Mouse (Mus musculus) hindbrain, embryonic 16.5 days (tissue): ENCODE measurements around the gene Ric8a. TPM values are rescaled to one million over a fixed set of nuclear protein-coding genes. Genes with fewer than 3 reads are reported as not detected.

ENCODE experiments used
- ATAC-seq: fragments of 200-750 bp; cut with Nextera tagmentation; 2 replicates; pipeline ENCODE4 v1.8.0; 2017; ENCODE audit warnings: moderate TSS enrichment, moderate library complexity
- H3K27ac ChIP-seq: fragments of 300-500 bp; sonication (generic); 2 replicates; pipeline ENCODE4 v1.5.1; 2014; ENCODE audit warnings: low read depth, mild to moderate bottlenecking, control low read depth, low read length, moderate library complexity
- H3K27me3 ChIP-seq: fragments of 300-500 bp; sonication (generic); replicated peaks from 2 replicates; pipeline ENCODE4 v1.6.1; 2014; ENCODE audit warnings: low read length; ENCODE audit not compliant: control insufficient read depth, insufficient read depth
- H3K36me3 ChIP-seq: fragments of 300-500 bp; sonication (generic); 2 replicates; pipeline ENCODE4 v1.6.1; 2014; ENCODE audit warnings: mild to moderate bottlenecking, low read length, moderate library complexity, mixed read lengths; ENCODE audit not compliant: control insufficient read depth, insufficient read depth
- H3K4me1 ChIP-seq: fragments of 300-500 bp; sonication (generic); 2 replicates; pipeline ENCODE4 v1.6.1; 2014; ENCODE audit warnings: low read depth, low read length; ENCODE audit not compliant: control insufficient read depth, insufficient read depth
- H3K4me2 ChIP-seq: fragments of 300-500 bp; sonication (generic); 2 replicates; pipeline ENCODE4 v1.6.1; 2014; ENCODE audit warnings: mild to moderate bottlenecking, low read length, control low read depth, moderate library complexity
- H3K4me3 ChIP-seq: fragments of 300-500 bp; sonication (generic); 2 replicates; pipeline ENCODE4 v1.5.1; 2014; ENCODE audit warnings: mild to moderate bottlenecking, low read length, control low read depth, moderate library complexity
- H3K9ac ChIP-seq: fragments of 300-500 bp; sonication (generic); 2 replicates; pipeline ENCODE4 v1.6.1; 2014; ENCODE audit warnings: low read depth, mild to moderate bottlenecking, control low read depth, low read length, moderate library complexity
- H3K9me3 ChIP-seq: fragments of 300-500 bp; sonication (generic); 2 replicates; pipeline ENCODE4 v1.6.1; 2014; ENCODE audit warnings: mild to moderate bottlenecking, low read length, moderate library complexity; ENCODE audit not compliant: control insufficient read depth
- WGBS: fragments of 180-500 bp; shearing (Covaris S2); extraction: QIAGEN DNeasy Blood & Tissue Kit; methylation state at CpG from one replicate; pipeline ENCODE4 v1.1.7; 2014; 5-methylcytosine and 5-hydroxymethylcytosine counted together
- polyA plus RNA-seq: library from polyadenylated mRNA; unstranded; fragments of >200 nt; fragmentation: Nextera tagmentation; extraction: Ambion mirVana; gene quantifications from 2 replicates; pipeline ENCODE4 v1.2.1, GENCODE M21; 2015

Gene Ric8a
- polyA plus RNA-seq, 1 experiment from 2014 or later = 112 TPM

DNA sequence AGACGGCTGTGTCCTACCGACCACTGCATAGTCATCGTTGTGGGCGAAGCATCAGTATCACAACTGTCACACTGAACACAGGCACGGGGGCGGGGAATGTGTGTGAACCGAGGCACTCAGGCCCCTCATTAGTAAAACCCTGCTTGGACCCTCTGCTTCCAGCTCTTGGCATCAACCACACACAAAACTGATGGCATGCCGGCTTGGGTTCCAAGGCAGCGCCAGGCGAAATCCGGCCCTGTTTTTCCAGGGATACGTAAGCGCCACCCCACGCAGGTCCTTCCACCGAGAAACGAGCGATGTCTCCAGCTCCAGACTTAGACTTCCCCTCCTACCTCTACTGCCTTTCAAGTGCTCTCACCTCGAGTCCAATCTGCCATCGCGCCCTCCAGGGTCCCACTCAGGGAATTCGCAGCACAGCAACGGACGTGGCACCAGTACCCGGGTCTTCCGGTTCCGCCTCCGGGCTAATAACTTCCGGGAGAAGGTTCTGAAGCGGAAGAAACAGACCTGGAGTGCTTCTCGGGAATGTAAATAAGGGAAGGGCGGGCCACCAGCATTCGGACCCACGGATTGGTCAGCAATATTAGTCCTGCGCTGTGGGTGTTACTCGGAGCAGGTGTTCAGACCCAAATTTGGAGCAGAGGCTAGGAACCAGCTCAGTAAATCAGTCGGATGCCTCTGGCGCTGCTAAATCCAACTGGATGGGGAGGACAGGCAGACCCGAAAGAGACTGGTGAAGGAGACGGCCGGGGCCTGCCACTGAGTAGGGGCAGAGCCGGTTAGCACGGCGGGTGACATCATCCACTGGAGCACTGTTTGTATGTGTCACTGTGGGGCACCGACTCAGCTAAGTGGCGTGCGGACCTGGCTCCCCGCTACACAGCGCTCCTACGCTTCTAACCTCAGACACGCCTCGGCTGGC lies 635 bp upstream of the Ric8a start, which contains the start of gene Gm45785:
TSS of gene Gm45785 (minus strand) at position 472 of the 925 bp plus-strand sequence.
- Histone ChIP-seq H3K27ac (peak within 1 kb of the TSS; percentile 95), H3K4me1 (peaks cover 29% of the 10 kb centered on the region), H3K4me3 (peak within 1 kb of the TSS; percentile 89), H3K4me2 (peak within 1 kb of the TSS; percentile 97), H3K9me3 (no peaks in the 10 kb centered on the region), H3K9ac (peak within 1 kb of the TSS; percentile 91), H3K27me3 (no peaks in the 10 kb centered on the region), H3K36me3 (peaks cover 30% of the 10 kb centered on the region)
- WGBS = 2% methylated on average over 51 of the region's 51 CpGs
- ATAC-seq = peak; percentile 83

GRCm38 (mm10) chr7:140857550-140858505 lies 1.1 kb downstream of the Ric8a start, which contains the start of gene Bet1l:
TSS of gene Bet1l (minus strand) at chr7:140857577.
- Histone ChIP-seq H3K36me3 (peaks cover 35% of the 10 kb centered on the region), H3K9me3 (no peaks in the 10 kb centered on the region), H3K4me1 (peaks cover 29% of the 10 kb centered on the region), H3K4me3 (peak within 1 kb of the TSS; percentile 89), H3K4me2 (peak within 1 kb of the TSS; percentile 97), H3K27ac (peak within 1 kb of the TSS; percentile 95), H3K27me3 (no peaks in the 10 kb centered on the region), H3K9ac (peak within 1 kb of the TSS; percentile 91)
- peak; percentile 58 for ATAC-seq
- WGBS = 34% methylated on average over 40 of the region's 40 CpGs

DNA sequence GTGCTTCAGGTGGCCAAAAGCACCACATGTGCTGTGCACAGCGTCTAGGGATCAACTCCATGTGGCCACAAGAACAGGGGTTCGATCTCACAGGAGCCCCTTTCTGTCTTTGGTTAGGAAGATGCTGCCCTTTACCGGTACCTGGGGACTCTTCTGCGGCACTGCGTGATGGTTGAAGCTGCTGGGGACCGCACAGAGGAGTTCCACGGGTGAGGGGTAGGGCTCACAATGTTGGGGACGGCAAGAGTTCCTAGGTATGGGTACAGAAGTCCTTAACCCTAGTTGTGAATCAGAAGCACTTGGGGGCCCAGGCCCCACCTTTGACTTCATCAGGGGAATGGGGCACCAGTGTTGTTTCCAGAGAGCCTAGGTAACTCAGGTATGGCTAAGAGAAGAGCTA lies 2.0 kb downstream of the Ric8a start:
- 99% methylated on average over 8 of the region's 8 CpGs for WGBS
- Histone ChIP-seq H3K36me3 (peaks cover 33% of the 10 kb centered on the region), H3K9ac (peak overlapping the region; percentile 91; the same call in 1 of the 2 replicates), H3K4me2 (peak overlapping the region; percentile 97), H3K27me3 (no peaks in the 10 kb centered on the region), H3K27ac (no peak overlapping the region), H3K9me3 (no peaks in the 10 kb centered on the region), H3K4me1 (peaks cover 29% of the 10 kb centered on the region), H3K4me3 (no peak overlapping the region; the same call in 1 of the 2 replicates)
- ATAC-seq = no peak

GRCm38 (mm10) chr7:140859997-140860396 lies 3.2 kb downstream of the Ric8a start:
- H3K9ac ChIP-seq = no peak overlapping the region
- H3K4me3 ChIP-seq = no peak overlapping the region
- H3K9me3 ChIP-seq = no peaks in the 10 kb centered on the region
- no peak for ATAC-seq
- no peak overlapping the region for H3K27ac ChIP-seq
- H3K4me2 ChIP-seq = no peak overlapping the region
- WGBS = 71% methylated on average over 6 of the region's 6 CpGs
- peaks cover 39% of the 10 kb centered on the region for H3K36me3 ChIP-seq
- no peaks in the 10 kb centered on the region for H3K27me3 ChIP-seq
- H3K4me1 ChIP-seq = peaks cover 27% of the 10 kb centered on the region

GRCm38 (mm10) chr7:140860728-140861127 lies 4.0 kb downstream of the Ric8a start:
- no peak for ATAC-seq
- 82% methylated on average over 5 of the region's 5 CpGs for WGBS
- no peak overlapping the region for H3K4me3 ChIP-seq

DNA sequence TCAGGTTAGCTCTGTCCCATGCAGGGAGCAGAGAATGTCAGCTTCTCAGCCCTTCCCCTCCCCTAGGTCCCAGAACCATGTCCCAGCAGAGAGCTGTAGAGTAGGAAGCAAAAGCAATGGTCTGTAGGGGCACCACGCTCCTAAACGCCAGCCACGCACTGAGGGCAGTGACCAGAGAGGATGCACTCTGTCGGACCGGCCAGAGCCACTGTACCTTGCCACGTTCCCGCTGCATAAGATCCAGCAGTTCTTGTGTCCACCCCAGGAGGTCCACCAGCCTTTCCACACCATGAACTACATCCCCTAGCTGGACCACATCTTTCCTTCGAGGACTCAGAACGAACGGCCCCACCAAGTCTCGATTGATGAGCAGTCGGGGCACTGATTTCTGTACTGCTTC lies 8.0 kb downstream of the Ric8a start:
- Histone ChIP-seq H3K27me3 (no peaks in the 10 kb centered on the region), H3K36me3 (peaks cover 40% of the 10 kb centered on the region), H3K4me1 (no peaks in the 10 kb centered on the region), H3K9me3 (no peaks in the 10 kb centered on the region), H3K27ac (no peak overlapping the region), H3K4me2 (no peak overlapping the region), H3K4me3 (no peak overlapping the region), H3K9ac (no peak overlapping the region; the same call in 1 of the 2 replicates)
- 88% methylated on average over 12 of the region's 12 CpGs for WGBS
- no peak; the same call in 1 of the 2 replicates for ATAC-seq

More at GRCm38 (mm10) chr7:140860728-140861127, 4.0 kb downstream of the Ric8a start:
- no peaks in the 10 kb centered on the region for H3K27me3 ChIP-seq
- no peak overlapping the region for H3K4me2 ChIP-seq
- no peak overlapping the region; the same call in 1 of the 2 replicates for H3K9ac ChIP-seq
- H3K4me1 ChIP-seq = peaks cover 20% of the 10 kb centered on the region
- H3K9me3 ChIP-seq = no peaks in the 10 kb centered on the region
- H3K27ac ChIP-seq = no peak overlapping the region
- peaks cover 39% of the 10 kb centered on the region for H3K36me3 ChIP-seq

GRCm38 (mm10) chr7:140874224-140874623 lies 17.5 kb downstream of the Ric8a start:
- Histone ChIP-seq H3K9me3 (no peaks in the 10 kb centered on the region), H3K36me3 (peaks cover 13% of the 10 kb centered on the region), H3K27ac (no peak overlapping the region), H3K9ac (no peak overlapping the region), H3K4me2 (no peak overlapping the region), H3K4me3 (no peak overlapping the region), H3K4me1 (no peaks in the 10 kb centered on the region), H3K27me3 (no peaks in the 10 kb centered on the region)
- 92% methylated on average over 4 of the region's 4 CpGs for WGBS
- ATAC-seq = no peak

GRCm38 (mm10) chr7:140877364-140877763 lies 20.6 kb downstream of the Ric8a start:
- Histone ChIP-seq H3K36me3 (peaks cover 11% of the 10 kb centered on the region; the same call in 1 of the 2 replicates), H3K4me1 (peaks cover 3% of the 10 kb centered on the region), H3K27me3 (no peaks in the 10 kb centered on the region), H3K4me2 (no peak overlapping the region), H3K9me3 (no peaks in the 10 kb centered on the region), H3K27ac (no peak overlapping the region), H3K9ac (no peak overlapping the region), H3K4me3 (no peak overlapping the region)
- ATAC-seq = no peak
- 93% methylated on average over 6 of the region's 6 CpGs for WGBS
